Mouse (Mus musculus): Measurements from ENCODE around the gene Mgat3. TPM values are rescaled to one million over a fixed set of nuclear protein-coding genes. Genes with fewer than 3 reads are reported as not detected.

The Mgat3 gene
- total RNA-seq, 1 experiment from 2014 or later, result not detected

DNA sequence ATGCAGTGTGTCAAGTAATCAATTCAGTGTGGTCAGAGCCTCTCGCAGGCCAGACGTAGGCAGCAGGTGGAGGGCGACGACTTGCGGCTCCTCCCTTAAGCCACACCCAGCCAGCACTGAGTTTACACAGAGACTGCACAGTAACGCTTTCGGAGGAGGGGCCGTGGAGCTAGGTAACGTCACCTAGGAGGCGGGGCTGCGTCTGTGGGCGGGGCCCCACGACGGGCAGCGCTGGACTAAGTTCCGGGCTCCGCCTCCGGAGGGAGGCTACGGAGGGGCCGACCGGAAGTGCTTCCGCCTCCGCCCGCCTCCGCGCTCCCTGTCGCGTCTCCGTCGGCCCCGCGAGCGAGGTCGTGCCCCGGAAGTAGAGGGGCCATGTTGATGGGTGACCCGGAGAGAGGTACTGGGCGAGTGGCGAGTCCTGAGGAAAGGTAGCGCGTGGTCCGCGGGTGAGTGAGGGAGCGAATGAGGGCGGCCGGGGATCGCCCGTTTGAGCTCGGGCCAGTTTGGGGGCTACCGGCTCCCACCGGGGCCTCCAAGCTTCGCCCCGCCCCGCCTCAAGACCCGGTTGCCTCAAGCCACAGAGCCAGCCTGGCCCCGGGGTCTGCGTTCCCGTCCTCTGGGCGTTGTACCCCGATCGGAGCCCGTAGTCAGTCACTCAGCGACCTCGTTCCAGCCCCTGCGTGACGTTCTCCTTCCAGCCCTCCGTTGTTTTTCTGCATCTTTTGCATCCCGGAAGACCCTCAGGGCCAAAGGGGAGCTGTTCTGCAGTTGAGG lies 60.4 kb downstream of the Mgat3 start, which contains the start of gene Mief1:
TSS of gene Mief1 (plus strand) at position 286 of the 777 bp plus-strand sequence.
- ATAC-seq (replicated peaks in 1 of 2; ENCODE audit: insufficient read depth in 1 of 2, low FRiP score in 2 of 2, low TSS enrichment in 1 of 2, low read depth in 1 of 2, poor library complexity in 2 of 2, severe bottlenecking in 2 of 2), result peak; percentile 99

DNA sequence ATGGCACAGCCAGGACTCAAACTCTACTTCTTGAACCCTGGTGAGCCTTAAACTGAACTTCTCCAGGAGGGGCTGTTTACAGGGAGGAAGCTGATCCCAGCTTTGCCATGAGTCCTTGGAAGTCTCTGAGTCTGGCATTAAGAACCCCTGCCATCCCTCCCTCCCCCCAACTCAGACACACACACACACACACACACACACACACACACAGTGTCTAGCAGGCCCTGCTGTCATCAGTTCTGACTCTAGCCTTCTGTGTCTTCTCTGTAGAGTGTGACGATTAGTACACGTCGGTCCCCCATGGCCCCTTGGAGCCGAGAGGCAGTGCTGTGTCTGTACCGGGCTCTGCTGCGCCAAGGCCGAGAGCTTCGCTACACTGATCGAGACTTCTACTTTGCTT lies 62.0 kb downstream of the Mgat3 start, which contains the start of gene AC140267.1:
TSS of gene AC140267.1 (plus strand) at position 301 of the 400 bp plus-strand sequence.
- no peak for ATAC-seq (replicated peaks in 1 of 2; ENCODE audit: insufficient read depth in 1 of 2, low FRiP score in 2 of 2, low TSS enrichment in 1 of 2, low read depth in 1 of 2, poor library complexity in 2 of 2, severe bottlenecking in 2 of 2)

DNA sequence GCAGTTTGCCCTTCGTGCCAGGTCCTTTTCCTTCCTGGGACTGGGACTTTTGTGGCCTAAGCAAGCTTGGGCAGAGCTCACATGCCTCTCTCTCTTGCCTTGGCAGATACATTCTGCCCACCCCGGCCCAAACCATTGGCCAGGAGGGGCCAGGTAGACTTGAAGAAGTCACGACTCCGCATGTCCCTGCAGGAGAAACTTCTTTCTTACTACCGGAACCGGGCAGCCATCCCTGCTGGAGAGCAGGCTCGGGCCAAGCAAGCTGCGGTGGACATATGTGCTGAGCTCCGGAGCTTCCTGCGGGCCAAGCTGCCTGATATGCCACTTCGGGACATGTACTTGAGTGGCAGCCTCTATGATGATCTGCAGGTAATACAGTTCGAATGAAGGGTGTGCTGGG lies 74.6 kb downstream of the Mgat3 start:
- ATAC-seq (replicated peaks in 1 of 2; ENCODE audit: insufficient read depth in 1 of 2, low FRiP score in 2 of 2, low TSS enrichment in 1 of 2, low read depth in 1 of 2, poor library complexity in 2 of 2, severe bottlenecking in 2 of 2), result no peak

DNA sequence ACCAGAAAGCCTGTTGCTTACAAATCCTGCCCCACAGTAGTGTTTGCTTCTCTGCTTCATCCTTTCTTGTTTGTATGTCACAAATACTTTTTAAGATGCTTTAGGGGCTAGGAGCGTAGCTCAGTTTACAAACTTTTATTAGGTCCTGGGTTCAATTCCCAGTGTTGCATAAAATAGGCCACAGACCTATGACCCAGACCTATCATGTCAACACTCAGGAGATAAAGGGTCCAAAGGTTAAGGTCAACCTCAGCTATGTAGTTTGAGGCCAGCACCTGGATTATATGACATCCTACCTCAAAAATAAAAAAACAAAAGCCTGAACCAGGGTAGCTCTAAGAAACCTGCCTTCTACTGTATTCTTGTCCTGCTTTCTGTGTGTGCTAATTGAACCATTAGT lies 75.1 kb downstream of the Mgat3 start:
- ATAC-seq (replicated peaks in 1 of 2; ENCODE audit: insufficient read depth in 1 of 2, low FRiP score in 2 of 2, low TSS enrichment in 1 of 2, low read depth in 1 of 2, poor library complexity in 2 of 2, severe bottlenecking in 2 of 2), result no peak

DNA sequence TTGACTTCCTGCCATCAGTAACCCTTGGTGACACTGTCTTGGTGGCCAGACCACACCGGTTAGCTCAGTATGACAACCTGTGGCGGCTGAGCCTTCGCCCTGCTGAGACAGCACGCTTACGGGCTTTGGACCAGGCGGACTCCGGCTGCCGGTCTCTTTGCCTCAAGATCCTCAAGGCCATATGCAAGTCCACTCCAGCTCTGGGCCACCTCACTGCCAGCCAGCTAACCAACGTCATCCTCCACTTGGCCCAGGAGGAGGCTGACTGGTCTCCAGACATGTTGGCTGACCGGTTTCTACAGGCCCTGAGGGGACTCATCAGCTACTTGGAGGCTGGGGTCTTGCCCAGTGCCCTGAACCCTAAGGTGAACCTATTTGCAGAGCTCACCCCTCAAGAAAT lies 76.2 kb downstream of the Mgat3 start:
- ATAC-seq (replicated peaks in 1 of 2; ENCODE audit: insufficient read depth in 1 of 2, low FRiP score in 2 of 2, low TSS enrichment in 1 of 2, low read depth in 1 of 2, poor library complexity in 2 of 2, severe bottlenecking in 2 of 2), result no peak

DNA sequence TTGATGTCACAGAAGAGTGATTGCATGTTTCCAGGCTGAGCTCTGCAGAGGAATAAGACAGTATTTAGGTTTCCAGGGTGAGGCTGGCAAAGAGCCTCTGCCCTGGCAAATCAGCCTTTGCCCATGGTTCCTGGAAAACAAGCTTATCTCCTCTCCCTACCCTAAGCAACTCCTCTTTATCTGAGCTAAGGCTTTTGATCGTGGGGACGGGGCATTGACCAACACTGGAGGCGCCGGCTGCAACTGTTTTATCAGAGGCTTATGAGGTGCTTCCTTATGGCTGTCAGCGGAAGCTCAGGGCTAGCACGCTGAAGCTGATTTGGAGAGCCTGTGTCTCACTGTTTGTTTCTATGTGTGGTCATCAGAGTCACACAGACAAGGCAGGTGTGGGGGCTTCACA lies 77.1 kb downstream of the Mgat3 start:
- ATAC-seq (replicated peaks in 1 of 2; ENCODE audit: insufficient read depth in 1 of 2, low FRiP score in 2 of 2, low TSS enrichment in 1 of 2, low read depth in 1 of 2, poor library complexity in 2 of 2, severe bottlenecking in 2 of 2), result no peak

DNA sequence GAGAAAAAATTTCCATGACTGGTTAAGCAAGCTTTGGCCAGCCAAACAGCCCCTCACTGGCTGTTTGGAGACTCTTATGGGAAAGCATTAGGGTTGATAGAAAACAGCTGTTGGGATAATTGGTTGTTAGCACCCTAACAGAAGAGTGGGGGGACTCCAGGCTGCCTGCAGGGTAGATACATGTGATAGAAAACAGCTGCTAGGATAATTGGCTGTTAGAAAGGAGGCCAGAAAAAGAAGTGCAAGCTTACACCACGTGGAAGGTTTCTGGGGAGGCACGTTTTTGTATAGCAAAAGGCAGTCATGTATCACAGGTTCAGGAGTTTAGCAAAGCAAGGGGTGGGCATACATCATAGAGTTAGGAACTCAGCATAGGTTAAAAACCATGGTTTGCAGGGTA lies 80.0 kb downstream of the Mgat3 start:
- ATAC-seq (replicated peaks in 1 of 2; ENCODE audit: insufficient read depth in 1 of 2, low FRiP score in 2 of 2, low TSS enrichment in 1 of 2, low read depth in 1 of 2, poor library complexity in 2 of 2, severe bottlenecking in 2 of 2), result no peak

DNA sequence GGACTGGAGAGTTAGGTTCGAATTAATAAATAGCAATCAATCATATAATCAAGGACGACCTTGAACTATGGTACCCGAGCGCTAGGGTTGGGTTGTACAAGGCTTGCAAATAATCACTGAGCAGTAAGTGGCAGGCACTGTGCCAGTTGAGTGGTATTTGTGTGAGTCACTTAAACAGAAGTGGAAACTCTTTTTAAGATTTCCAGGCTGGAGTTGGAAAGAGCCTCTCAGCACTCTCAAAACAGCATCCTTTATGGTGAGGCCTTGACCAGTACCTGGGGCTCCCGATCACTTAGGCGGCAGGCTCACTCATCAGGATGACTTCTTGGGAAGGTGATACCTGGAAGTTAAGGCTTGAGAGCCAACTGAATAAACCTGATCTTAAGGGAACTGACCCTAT lies 80.7 kb downstream of the Mgat3 start:
- no peak for ATAC-seq (replicated peaks in 1 of 2; ENCODE audit: insufficient read depth in 1 of 2, low FRiP score in 2 of 2, low TSS enrichment in 1 of 2, low read depth in 1 of 2, poor library complexity in 2 of 2, severe bottlenecking in 2 of 2)

DNA sequence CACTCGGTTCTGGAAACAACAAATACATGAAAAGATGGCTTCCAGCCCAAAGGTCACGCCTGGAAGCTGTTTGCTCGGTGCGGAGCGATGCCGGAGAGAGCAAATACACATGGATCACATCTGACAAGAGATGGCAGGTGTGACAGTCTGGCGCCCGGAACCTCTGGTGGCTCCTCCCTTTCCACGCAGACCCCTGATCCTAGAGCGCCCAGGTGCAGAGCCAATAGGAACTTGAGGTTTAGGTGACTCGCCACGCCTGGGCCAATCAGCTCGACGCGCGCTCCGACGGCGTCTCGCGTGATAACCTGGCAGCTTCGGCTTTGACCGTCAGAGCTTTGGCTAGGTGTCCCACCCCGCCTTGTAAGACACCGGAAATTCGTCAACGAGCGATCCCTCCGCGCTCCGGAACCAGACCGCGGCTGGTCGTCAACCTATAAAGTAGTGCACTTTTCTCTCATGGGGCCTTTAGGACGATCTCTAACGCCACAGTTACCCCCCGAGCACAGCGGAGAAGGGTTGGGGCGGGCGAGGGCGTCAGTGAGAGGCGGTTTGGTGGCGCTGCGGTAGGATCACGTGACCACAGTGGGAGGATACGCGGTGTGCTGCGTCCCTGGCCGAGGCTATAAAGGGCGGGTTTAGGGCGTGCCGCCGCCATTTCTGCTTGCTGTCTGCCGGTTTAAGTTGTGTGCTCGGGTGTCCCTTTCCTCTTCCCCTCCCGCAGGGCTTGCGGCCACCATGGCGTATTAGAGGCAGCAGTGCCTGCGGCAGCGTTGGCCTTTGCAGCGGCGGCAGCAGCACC lies 81.5 kb downstream of the Mgat3 start, which contains the start of gene Atf4:
TSS of gene Atf4 (plus strand) at position 338 of the 799 bp plus-strand sequence.
- ATAC-seq (replicated peaks in 1 of 2; ENCODE audit: insufficient read depth in 1 of 2, low FRiP score in 2 of 2, low TSS enrichment in 1 of 2, low read depth in 1 of 2, poor library complexity in 2 of 2, severe bottlenecking in 2 of 2), result peak; percentile 88 to 94

DNA sequence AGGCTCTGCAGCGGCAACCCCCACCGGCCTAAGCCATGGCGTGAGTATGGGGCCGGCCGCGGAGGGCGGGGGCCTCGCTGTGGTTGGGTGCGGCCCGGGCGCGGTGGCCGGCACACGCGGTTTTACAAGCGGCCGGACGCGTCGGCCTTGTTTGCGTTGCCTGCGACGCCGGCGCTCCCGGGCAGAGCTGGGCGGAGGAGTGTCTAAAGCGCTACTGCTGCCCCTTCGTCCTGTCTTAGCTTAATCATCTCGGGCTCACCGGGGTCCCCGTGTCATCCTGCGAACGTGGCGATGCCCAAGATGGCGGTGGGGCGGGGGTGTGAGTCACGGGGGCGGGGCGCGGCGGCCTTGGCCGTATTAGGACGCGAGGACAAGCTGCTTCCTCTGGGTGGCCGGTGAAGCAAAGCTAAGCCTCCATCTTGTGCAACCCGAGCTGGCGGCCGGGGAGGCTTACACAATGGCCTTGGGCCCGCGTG lies 82.2 kb downstream of the Mgat3 start:
- peak; percentile 25 to 26; a peak in 2 of 4 replicates for ATAC-seq (replicated peaks in 1 of 2; ENCODE audit: insufficient read depth in 1 of 2, low FRiP score in 2 of 2, low TSS enrichment in 1 of 2, low read depth in 1 of 2, poor library complexity in 2 of 2, severe bottlenecking in 2 of 2)

DNA sequence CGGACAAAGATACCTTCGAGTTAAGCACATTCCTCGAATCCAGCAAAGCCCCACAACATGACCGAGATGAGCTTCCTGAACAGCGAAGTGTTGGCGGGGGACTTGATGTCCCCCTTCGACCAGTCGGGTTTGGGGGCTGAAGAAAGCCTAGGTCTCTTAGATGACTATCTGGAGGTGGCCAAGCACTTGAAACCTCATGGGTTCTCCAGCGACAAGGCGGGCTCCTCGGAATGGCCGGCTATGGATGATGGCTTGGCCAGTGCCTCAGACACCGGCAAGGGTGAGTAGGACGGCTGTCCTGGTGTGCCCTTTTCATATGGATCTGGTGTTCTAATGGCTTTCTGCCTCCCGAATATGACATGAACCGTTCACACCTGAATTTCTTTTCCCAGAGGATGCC lies 82.7 kb downstream of the Mgat3 start:
- no peak for ATAC-seq (replicated peaks in 1 of 2; ENCODE audit: insufficient read depth in 1 of 2, low FRiP score in 2 of 2, low TSS enrichment in 1 of 2, low read depth in 1 of 2, poor library complexity in 2 of 2, severe bottlenecking in 2 of 2)

DNA sequence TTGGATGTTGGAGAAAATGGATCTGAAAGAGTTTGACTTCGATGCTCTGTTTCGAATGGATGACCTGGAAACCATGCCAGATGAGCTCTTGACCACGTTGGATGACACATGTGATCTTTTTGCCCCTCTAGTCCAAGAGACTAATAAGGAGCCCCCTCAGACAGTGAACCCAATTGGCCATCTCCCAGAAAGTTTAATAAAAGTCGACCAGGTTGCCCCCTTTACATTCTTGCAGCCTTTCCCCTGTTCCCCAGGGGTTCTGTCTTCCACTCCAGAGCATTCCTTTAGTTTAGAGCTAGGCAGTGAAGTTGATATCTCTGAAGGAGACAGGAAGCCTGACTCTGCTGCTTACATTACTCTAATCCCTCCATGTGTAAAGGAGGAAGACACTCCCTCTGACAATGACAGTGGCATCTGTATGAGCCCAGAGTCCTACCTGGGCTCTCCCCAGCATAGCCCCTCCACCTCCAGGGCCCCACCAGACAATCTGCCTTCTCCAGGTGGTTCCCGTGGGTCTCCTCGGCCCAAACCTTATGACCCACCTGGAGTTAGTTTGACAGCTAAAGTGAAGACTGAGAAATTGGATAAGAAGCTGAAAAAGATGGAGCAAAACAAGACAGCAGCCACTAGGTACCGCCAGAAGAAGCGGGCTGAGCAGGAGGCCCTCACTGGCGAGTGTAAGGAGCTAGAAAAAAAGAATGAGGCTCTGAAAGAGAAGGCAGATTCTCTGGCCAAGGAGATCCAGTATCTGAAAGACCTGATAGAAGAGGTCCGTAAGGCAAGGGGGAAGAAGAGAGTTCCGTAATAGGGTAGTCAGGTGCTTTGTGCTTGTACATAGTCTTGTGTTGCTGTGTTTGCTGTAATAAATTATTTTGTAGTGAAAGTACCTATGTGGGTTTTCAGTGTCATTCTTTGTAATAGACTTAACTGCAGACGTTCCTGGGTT lies 83.4 kb downstream of the Mgat3 start:
- ATAC-seq (replicated peaks in 1 of 2; ENCODE audit: insufficient read depth in 1 of 2, low FRiP score in 2 of 2, low TSS enrichment in 1 of 2, low read depth in 1 of 2, poor library complexity in 2 of 2, severe bottlenecking in 2 of 2), result no peak

DNA sequence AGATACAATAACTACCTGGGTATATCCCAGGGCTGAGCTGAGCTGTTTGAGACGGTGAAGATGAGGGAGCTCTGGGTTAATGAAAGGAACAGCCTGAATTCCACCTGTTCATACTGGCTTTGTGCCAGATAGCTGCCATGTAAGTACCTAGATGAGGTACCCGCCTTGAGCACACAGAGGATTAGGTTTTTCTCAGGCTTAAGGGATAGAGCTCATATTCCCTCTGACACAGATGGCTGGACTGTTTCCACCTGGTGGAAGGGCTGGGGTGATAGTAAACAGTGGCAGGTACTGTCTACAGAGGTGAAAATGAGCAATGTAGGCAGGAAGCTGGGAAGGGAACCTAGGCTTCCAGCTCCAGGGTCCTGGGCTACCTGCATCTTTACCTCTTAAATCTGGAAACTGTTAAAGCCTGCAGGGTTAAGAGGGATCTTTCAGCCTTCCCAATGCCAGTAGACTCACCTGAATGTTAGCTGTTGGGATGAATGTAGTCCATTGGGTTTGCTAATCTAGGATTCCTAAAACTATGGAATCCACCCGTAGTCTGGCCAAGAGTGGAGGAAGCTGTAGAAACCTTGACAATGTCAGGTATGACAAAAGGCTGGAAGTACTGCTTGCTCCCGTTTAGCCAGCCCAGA lies 84.2 kb downstream of the Mgat3 start:
- ATAC-seq (replicated peaks in 1 of 2; ENCODE audit: insufficient read depth in 1 of 2, low FRiP score in 2 of 2, low TSS enrichment in 1 of 2, low read depth in 1 of 2, poor library complexity in 2 of 2, severe bottlenecking in 2 of 2), result no peak

DNA sequence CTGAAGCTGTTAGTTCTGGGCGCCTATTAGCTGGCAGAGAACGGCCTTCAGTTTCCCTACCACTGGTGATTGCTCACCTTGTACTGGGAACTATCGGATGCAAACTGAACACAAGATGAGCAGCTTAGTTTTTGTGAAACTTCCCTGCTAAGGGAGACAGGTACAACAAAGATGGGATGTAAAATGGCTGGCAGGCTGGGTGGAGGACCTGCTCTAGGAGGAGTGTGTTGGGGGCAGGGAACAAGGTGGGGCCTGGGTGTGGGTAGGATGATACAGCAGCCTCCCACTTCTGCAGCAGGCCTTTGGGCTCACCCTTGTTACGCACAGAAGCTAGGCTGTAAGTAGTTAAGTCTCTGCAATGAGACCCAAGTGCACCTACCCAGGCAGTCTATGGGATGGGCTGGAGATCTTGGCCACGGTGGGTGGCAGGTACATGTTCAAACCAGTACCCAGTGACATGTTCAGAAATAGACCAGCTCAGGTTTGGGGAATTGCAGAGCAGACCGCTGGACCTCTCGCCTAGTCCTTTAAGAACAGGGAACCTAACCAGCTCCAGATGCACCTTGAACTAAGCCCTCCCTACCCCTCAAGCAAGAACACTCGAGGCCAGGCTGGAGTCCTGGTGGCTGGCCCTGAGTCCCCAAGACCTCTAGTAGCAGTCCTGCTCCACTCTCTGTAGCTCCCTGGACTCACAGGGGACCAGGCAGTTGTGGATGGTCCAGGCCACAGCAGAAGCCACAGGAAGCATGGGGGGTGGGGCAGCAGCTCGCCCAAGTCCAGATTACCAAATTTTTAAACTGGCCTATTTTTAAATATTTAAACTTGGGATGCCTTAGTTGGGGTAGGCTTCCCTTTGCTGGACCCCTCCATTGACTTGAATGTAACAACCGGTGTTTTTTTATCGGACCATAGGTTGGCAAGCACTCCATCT lies 85.0 kb downstream of the Mgat3 start:
- ATAC-seq (replicated peaks in 1 of 2; ENCODE audit: insufficient read depth in 1 of 2, low FRiP score in 2 of 2, low TSS enrichment in 1 of 2, low read depth in 1 of 2, poor library complexity in 2 of 2, severe bottlenecking in 2 of 2), result no peak

DNA sequence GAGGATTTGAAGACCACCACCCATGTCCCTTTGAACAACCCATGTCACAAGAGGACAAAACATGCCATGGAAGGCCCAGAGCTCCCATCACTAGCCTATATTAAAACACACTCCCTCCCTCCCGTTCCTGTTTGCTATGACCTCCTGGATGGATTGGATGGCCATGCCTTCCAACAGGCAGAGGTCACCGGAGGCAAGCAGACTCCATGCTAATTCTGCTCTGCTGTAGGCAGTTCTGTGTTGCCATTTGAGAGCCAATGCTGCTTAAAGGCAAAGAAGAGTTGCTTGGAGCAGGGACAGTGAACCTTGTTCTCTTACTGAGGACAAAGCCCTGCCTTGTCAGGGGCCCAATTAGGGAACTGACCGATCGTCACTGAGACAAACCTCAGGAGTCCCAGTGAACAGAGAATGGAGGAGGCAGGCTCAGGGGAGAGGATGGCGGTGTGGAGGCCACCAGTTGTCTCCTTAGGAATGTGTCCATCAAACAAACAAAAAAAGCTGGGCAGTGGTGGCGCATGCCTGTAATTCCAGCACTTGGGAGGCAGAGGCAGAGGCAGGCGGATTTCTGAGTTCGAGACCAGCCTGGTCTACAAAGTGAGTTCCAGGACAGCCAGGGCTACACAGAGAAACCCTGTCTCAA lies 86.0 kb downstream of the Mgat3 start:
- ATAC-seq (replicated peaks in 1 of 2; ENCODE audit: insufficient read depth in 1 of 2, low FRiP score in 2 of 2, low TSS enrichment in 1 of 2, low read depth in 1 of 2, poor library complexity in 2 of 2, severe bottlenecking in 2 of 2), result no peak
